Mouse (Mus musculus): ENCODE data around the gene Arid1b. TPM values are rescaled to one million over a fixed set of nuclear protein-coding genes. Genes with fewer than 3 reads are reported as not detected.

Gene Arid1b
- total and polyA plus RNA-seq, 3 experiments, result 6.1 to 12.4 (median 9.7) TPM

DNA sequence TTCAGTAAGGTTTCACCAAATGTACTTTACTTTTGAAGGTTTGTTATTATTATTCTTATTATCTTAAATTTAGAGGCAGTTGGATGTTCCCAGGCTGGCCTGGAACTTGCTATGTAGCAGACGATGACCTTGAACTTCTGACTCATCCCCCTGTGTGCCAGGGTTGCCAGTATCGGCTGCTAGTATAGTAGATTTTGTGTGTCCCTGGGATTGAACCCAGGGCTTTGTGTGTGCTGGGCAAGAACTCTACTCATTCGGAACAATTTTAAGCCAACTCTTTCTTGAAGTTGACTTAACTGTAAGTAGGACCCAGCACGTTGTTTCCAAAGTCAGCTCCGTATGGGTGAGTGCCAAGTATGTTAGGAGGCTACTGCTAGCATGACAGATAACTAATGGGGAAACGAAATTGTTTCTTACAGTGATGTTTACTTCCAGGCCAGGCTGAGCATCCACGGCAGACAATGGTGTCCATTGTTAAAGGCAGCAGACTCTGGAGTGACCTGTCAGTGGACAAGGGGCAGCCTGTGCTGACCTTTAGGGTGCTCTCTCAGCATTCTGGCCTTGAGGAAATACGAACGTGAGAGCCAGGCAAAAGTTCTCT is 7.5 kb downstream of the Arid1b start:
- Histone ChIP-seq H3K4me2 (ENCODE audit: insufficient read depth, low read depth, poor library complexity, severe bottlenecking) (no peak overlapping the region), H3K36me3 (replicated peaks in 1 of 2; ENCODE audit: control insufficient read depth in 1 of 2, insufficient read depth in 1 of 2, low read length in 1 of 2) (peaks cover 0 to 7% of the 10 kb centered on the region in 2 experiments), H3K4me3 (replicated peaks in 1 of 3; ENCODE audit: low read depth in 2 of 3, low read length in 2 of 3, poor library complexity in 1 of 3) (no peak overlapping the region), H3K4me1 (ENCODE audit: control insufficient read depth in 1 of 2, insufficient read depth in 2 of 2) (peaks cover 20 to 67% of the 10 kb centered on the region in 2 experiments), H3K27ac (ENCODE audit: insufficient read depth, low read depth) (no peak overlapping the region), H3K27me3 (replicated peaks) (no peaks in the 10 kb centered on the region), H3K79me2 (replicated peaks; ENCODE audit: control insufficient read depth, extremely low read depth, insufficient read depth, poor library complexity, severe bottlenecking) (peaks cover 40% of the 10 kb centered on the region), H3K9me3 (replicated peaks; ENCODE audit: low read length) (no peaks in the 10 kb centered on the region), H3K9ac (ENCODE audit: insufficient read depth, low read depth) (no peak overlapping the region)
- no peak for DNase-seq (ENCODE audit: extremely low read depth)
- dilution Hi-C loops (cut with MboI; ENCODE audit: extremely low pct_ligation_motif_present, extremely low pct_unique_long_range_greater_than_20kb, low sequenced_read_pairs) (no loop called here), in situ Hi-C loops (cut with MboI; ENCODE audit: low pct_ligation_motif_present, low pct_unique_long_range_greater_than_20kb, low sequenced_read_pairs) (no loop called here)
- TF ChIP-seq MAZ (IDR thresholded peaks at IDR 0.05; ENCODE audit: low read depth, low read length) (no peak), SMC3 (IDR thresholded peaks at IDR 0.05; ENCODE audit: low read depth, low read length) (no peak)

DNA sequence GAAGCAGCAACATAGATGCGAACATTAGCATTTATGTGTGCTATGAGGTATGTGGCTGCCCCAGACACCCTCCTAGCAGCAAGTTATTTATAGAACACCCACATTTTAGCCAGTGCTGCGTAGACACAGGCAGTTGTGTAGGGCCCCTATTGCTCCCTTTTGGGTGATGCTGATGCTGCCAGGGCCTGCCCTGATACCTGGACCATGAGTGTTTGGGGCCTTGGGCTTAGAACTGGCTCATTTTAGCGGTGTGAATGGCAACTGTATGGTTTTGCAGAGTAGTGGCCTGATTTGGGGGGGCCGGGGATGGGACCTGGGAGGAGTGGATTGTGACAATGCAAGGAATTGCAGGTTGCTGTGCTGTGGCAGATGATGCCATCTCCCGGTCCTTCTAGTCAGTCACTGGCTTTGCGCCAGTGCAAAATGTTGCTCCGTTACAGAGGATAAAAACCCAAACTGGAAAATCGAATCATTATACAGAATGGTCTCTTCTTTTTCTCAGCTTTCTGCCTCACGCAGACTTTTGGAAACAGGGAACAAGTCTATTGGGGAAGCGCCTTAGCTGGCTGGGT is 8.9 kb downstream of the Arid1b start:
- dilution Hi-C loops (cut with MboI; ENCODE audit: extremely low pct_ligation_motif_present, extremely low pct_unique_long_range_greater_than_20kb, low sequenced_read_pairs), result no loop called here
- Histone ChIP-seq H3K9ac (ENCODE audit: insufficient read depth, low read depth) (no peak overlapping the region), H3K4me2 (ENCODE audit: insufficient read depth, low read depth, poor library complexity, severe bottlenecking) (no peak overlapping the region), H3K9me3 (replicated peaks; ENCODE audit: low read length) (no peaks in the 10 kb centered on the region), H3K79me2 (replicated peaks; ENCODE audit: control insufficient read depth, extremely low read depth, insufficient read depth, poor library complexity, severe bottlenecking) (peaks cover 33% of the 10 kb centered on the region), H3K27me3 (replicated peaks) (no peaks in the 10 kb centered on the region), H3K27ac (ENCODE audit: insufficient read depth, low read depth) (no peak overlapping the region), H3K4me3 (replicated peaks in 1 of 3; ENCODE audit: low read depth in 2 of 3, low read length in 2 of 3, poor library complexity in 1 of 3) (no peak overlapping the region), H3K4me1 (ENCODE audit: control insufficient read depth in 1 of 2, insufficient read depth in 2 of 2) (peaks cover 27 to 78% of the 10 kb centered on the region in 2 experiments), H3K36me3 (replicated peaks in 1 of 2; ENCODE audit: control insufficient read depth in 1 of 2, insufficient read depth in 1 of 2, low read length in 1 of 2) (peaks cover 0 to 12% of the 10 kb centered on the region in 2 experiments)
- in situ Hi-C loops (cut with MboI; ENCODE audit: low pct_ligation_motif_present, low pct_unique_long_range_greater_than_20kb, low sequenced_read_pairs), result no loop called here
- TF ChIP-seq NELFE (IDR thresholded peaks at IDR 0.05; ENCODE audit: low read depth, low read length) (no peak), MAX (IDR thresholded peaks at IDR 0.05; ENCODE audit: low read length) (no peak), POLR2A (IDR thresholded peaks at IDR 0.05; ENCODE audit: low read depth, low read length) (no peak), GABPA (IDR thresholded peaks at IDR 0.05; ENCODE audit: insufficient replicate concordance, low read depth, low read length) (no peak), POLR2AphosphoS2 (IDR thresholded peaks at IDR 0.05; ENCODE audit: low read depth, low read length) (no peak), MYC (IDR thresholded peaks at IDR 0.05; ENCODE audit: low read depth, low read length) (no peak), NRF1 (IDR thresholded peaks at IDR 0.05; ENCODE audit: low read depth, low read length) (no peak), ETS1 (conservative IDR thresholded peaks at IDR 0.05; ENCODE audit: low read depth, low read length) (no peak), PAX5 (IDR thresholded peaks at IDR 0.05; ENCODE audit: low read length) (no peak), USF1 (IDR thresholded peaks at IDR 0.05; ENCODE audit: low read depth, low read length) (no peak), CHD1 (IDR thresholded peaks at IDR 0.05; ENCODE audit: low read depth, low read length) (no peak), E2F4 (IDR thresholded peaks at IDR 0.05; ENCODE audit: insufficient replicate concordance, low read depth, low read length) (no peak), RCOR1 (conservative IDR thresholded peaks at IDR 0.05; ENCODE audit: low read depth, low read length) (no peak), CHD2 (IDR thresholded peaks at IDR 0.05; ENCODE audit: low read length) (no peak)
- no peak for DNase-seq (ENCODE audit: extremely low read depth)

Measured in CH12.LX (cell line).